Mouse (Mus musculus): ENCODE results near the gene Osbpl9.

Osbpl9 gene

GRCm38 (mm10) chr4:109201582-109202424 lies at the start of gene Osbpl9:
TSS of gene Osbpl9 (minus strand) at chr4:109202272.
- DNase-seq (ENCODE audit: inconsistent age in 2 of 2, low spot score in 1 of 2), result peak; percentile 98 to 100

GRCm38 (mm10) chr4:109251605-109252004 lies 49.5 kb upstream of the Osbpl9 start:
- DNase-seq (ENCODE audit: inconsistent age in 2 of 2, low spot score in 1 of 2), result peak; percentile 38 to 76

- no peak for DNase-seq (ENCODE audit: inconsistent age in 2 of 2, low spot score in 1 of 2)
These were observed 43.0 kb upstream of the Osbpl9 start for GRCm38 (mm10) chr4:109245016-109245620.

GRCm38 (mm10) chr4:109244506-109244905 lies 42.4 kb upstream of the Osbpl9 start:
- no peak for DNase-seq (ENCODE audit: inconsistent age in 2 of 2, low spot score in 1 of 2)

- DNase-seq (ENCODE audit: inconsistent age in 2 of 2, low spot score in 1 of 2), result peak; percentile 52 to 65
These were observed 39.9 kb upstream of the Osbpl9 start for GRCm38 (mm10) chr4:109241934-109242333.

- DNase-seq (ENCODE audit: inconsistent age in 2 of 2, low spot score in 1 of 2), result no peak
These were observed 39.1 kb upstream of the Osbpl9 start for GRCm38 (mm10) chr4:109241221-109241620.

GRCm38 (mm10) chr4:109238428-109239268 lies 36.6 kb upstream of the Osbpl9 start:
- DNase-seq (ENCODE audit: inconsistent age in 2 of 2, low spot score in 1 of 2), result peak; percentile 76 to 88

- no peak for DNase-seq (ENCODE audit: inconsistent age in 2 of 2, low spot score in 1 of 2)
These were observed 34.3 kb upstream of the Osbpl9 start for GRCm38 (mm10) chr4:109236186-109236879.

GRCm38 (mm10) chr4:109234806-109235350 lies 32.8 kb upstream of the Osbpl9 start:
- no peak for DNase-seq (ENCODE audit: inconsistent age in 2 of 2, low spot score in 1 of 2)

GRCm38 (mm10) chr4:109234185-109234584 lies 32.1 kb upstream of the Osbpl9 start, which contains the start of gene Calr4:
TSS of gene Calr4 (plus strand) at chr4:109234485.
- DNase-seq (ENCODE audit: inconsistent age in 2 of 2, low spot score in 1 of 2), result no peak

- DNase-seq (ENCODE audit: inconsistent age in 2 of 2, low spot score in 1 of 2), result no peak
These were observed 27.8 kb upstream of the Osbpl9 start for GRCm38 (mm10) chr4:109229766-109230279.

GRCm38 (mm10) chr4:109226071-109226470 lies 24.0 kb upstream of the Osbpl9 start:
- DNase-seq (ENCODE audit: inconsistent age in 2 of 2, low spot score in 1 of 2), result no peak

- DNase-seq (ENCODE audit: inconsistent age in 2 of 2, low spot score in 1 of 2), result no peak
These were observed 23.5 kb upstream of the Osbpl9 start for GRCm38 (mm10) chr4:109225606-109226005.

- DNase-seq (ENCODE audit: inconsistent age in 2 of 2, low spot score in 1 of 2), result peak; percentile 94
These were observed 22.9 kb upstream of the Osbpl9 start for GRCm38 (mm10) chr4:109224762-109225552.

- peak; percentile 91 to 95 for DNase-seq (ENCODE audit: inconsistent age in 2 of 2, low spot score in 1 of 2)
These were observed 19.9 kb upstream of the Osbpl9 start for GRCm38 (mm10) chr4:109222001-109222400.

- DNase-seq (ENCODE audit: inconsistent age in 2 of 2, low spot score in 1 of 2), result no peak
These were observed 18.4 kb upstream of the Osbpl9 start for GRCm38 (mm10) chr4:109220441-109220940.

GRCm38 (mm10) chr4:109218008-109218407 lies 15.9 kb upstream of the Osbpl9 start:
- DNase-seq (ENCODE audit: inconsistent age in 2 of 2, low spot score in 1 of 2), result no peak

GRCm38 (mm10) chr4:109213986-109214385 lies 11.9 kb upstream of the Osbpl9 start:
- peak in 1 of 2 experiments; percentile 76 for DNase-seq (ENCODE audit: inconsistent age in 2 of 2, low spot score in 1 of 2)

GRCm38 (mm10) chr4:109210881-109211280 lies 8.8 kb upstream of the Osbpl9 start:
- DNase-seq (ENCODE audit: inconsistent age in 2 of 2, low spot score in 1 of 2), result no peak
